Mouse (Mus musculus) ES-Bruce4 (cell line): Measurements from ENCODE around the gene Frmd5. TPM values are rescaled to one million over a fixed set of nuclear protein-coding genes. Genes with fewer than 3 reads are reported as not detected.

ENCODE experiments used
- H3K27ac ChIP-seq: 2 replicates; pipeline ENCODE4 v1.5.1; 2012; ENCODE audit warnings: low read length, inconsistent platforms; ENCODE audit not compliant: insufficient read depth
- H3K27me3 ChIP-seq: 2 replicates; pipeline ENCODE4 v1.6.1; 2012; ENCODE audit warnings: mild to moderate bottlenecking, low read length, inconsistent platforms; ENCODE audit not compliant: control insufficient read depth, poor library complexity, insufficient read depth, severe bottlenecking
- H3K36me3 ChIP-seq: 2 replicates; pipeline ENCODE4 v1.6.1; 2012; ENCODE audit warnings: inconsistent platforms, mild to moderate bottlenecking, low read length, moderate library complexity; ENCODE audit not compliant: control insufficient read depth, poor library complexity, insufficient read depth, severe bottlenecking
- H3K4me1 ChIP-seq: one replicate; pipeline ENCODE4 v1.8.1; 2011; ENCODE audit warnings: low read length; ENCODE audit not compliant: control insufficient read depth, insufficient read depth
- H3K4me3 ChIP-seq: 2 replicates; pipeline ENCODE4 v1.5.1; 2011; ENCODE audit warnings: low read depth, mild to moderate bottlenecking, low read length
- H3K9ac ChIP-seq: 2 replicates; pipeline ENCODE4 v1.6.1; 2012; ENCODE audit warnings: low read depth, mild to moderate bottlenecking, inconsistent platforms; ENCODE audit not compliant: poor library complexity, severe bottlenecking
- H3K9me3 ChIP-seq: replicated peaks from 2 replicates; pipeline ENCODE4 v1.6.1; 2012; ENCODE audit warnings: mild to moderate bottlenecking, low read length, inconsistent platforms; ENCODE audit not compliant: control insufficient read depth, poor library complexity, insufficient read depth, severe bottlenecking
- CTCF ChIP-seq: IDR thresholded peaks from one replicate; pipeline ENCODE4 v1.8.1; 2011; ENCODE audit warnings: low read depth, low read length
- EP300 ChIP-seq: IDR thresholded peaks from 2 replicates; pipeline ENCODE4 v1.6.1; 2011; ENCODE audit warnings: low read depth, low read length; ENCODE audit not compliant: insufficient read depth
- POLR2A ChIP-seq: IDR thresholded peaks from one replicate; pipeline ENCODE4 v1.8.1; 2011; ENCODE audit warnings: low read length; ENCODE audit not compliant: insufficient read depth
- polyA plus RNA-seq: library from polyadenylated mRNA; stranded (reverse); fragments of >200 nt; gene quantifications from 2 replicates; pipeline ENCODE4 v1.2.4, GENCODE M21; 2011; ENCODE audit warnings: low read depth; ENCODE audit not compliant: missing spikeins, insufficient read depth, insufficient read length

The Frmd5 gene
- polyA plus RNA-seq, 1 experiment, result 10.5 TPM

- no peak overlapping the region for H3K27ac ChIP-seq
- H3K4me1 ChIP-seq, result no peaks in the 10 kb centered on the region
- no peak for TF ChIP-seq POLR2A
- TF ChIP-seq EP300, result no peak
- TF ChIP-seq CTCF, result no peak
- H3K27me3 ChIP-seq, result no peaks in the 10 kb centered on the region
- no peak overlapping the region for H3K9ac ChIP-seq
- no peak overlapping the region for H3K4me3 ChIP-seq
- H3K36me3 ChIP-seq, result no peaks in the 10 kb centered on the region
- H3K9me3 ChIP-seq, result no peaks in the 10 kb centered on the region
Observed at GRCm38 (mm10) chr2:121676951-121677648, 129.8 kb downstream of the Frmd5 start.

GRCm38 (mm10) chr2:121675895-121676294 is 131.0 kb downstream of the Frmd5 start:
- Histone ChIP-seq H3K36me3 (no peaks in the 10 kb centered on the region), H3K9ac (no peak overlapping the region), H3K27me3 (no peaks in the 10 kb centered on the region), H3K4me1 (no peaks in the 10 kb centered on the region), H3K27ac (no peak overlapping the region), H3K4me3 (no peak overlapping the region), H3K9me3 (no peaks in the 10 kb centered on the region)
- TF ChIP-seq EP300 (no peak), CTCF (no peak), POLR2A (no peak)

- Histone ChIP-seq H3K9ac (no peak overlapping the region), H3K9me3 (no peaks in the 10 kb centered on the region), H3K4me3 (no peak overlapping the region), H3K36me3 (no peaks in the 10 kb centered on the region), H3K27ac (no peak overlapping the region), H3K27me3 (no peaks in the 10 kb centered on the region), H3K4me1 (no peaks in the 10 kb centered on the region)
- TF ChIP-seq POLR2A (no peak), CTCF (no peak)
Observed at GRCm38 (mm10) chr2:121675136-121675535, 131.8 kb downstream of the Frmd5 start.

- Histone ChIP-seq H3K36me3 (no peaks in the 10 kb centered on the region), H3K9me3 (no peaks in the 10 kb centered on the region), H3K9ac (no peak overlapping the region), H3K4me1 (no peaks in the 10 kb centered on the region), H3K4me3 (no peak overlapping the region), H3K27me3 (no peaks in the 10 kb centered on the region), H3K27ac (no peak overlapping the region)
- TF ChIP-seq POLR2A (no peak), EP300 (no peak), CTCF (no peak)
Observed at GRCm38 (mm10) chr2:121674211-121674610, 132.7 kb downstream of the Frmd5 start.

- Histone ChIP-seq H3K27me3 (no peaks in the 10 kb centered on the region), H3K4me3 (no peak overlapping the region)
- no peak for TF ChIP-seq CTCF
- TF ChIP-seq POLR2A, result no peak
Observed at GRCm38 (mm10) chr2:121669846-121670245, 137.0 kb downstream of the Frmd5 start.

GRCm38 (mm10) chr2:121668256-121668655 is 138.6 kb downstream of the Frmd5 start:
- no peaks in the 10 kb centered on the region for H3K27me3 ChIP-seq
- no peak overlapping the region for H3K9ac ChIP-seq
- no peaks in the 10 kb centered on the region for H3K9me3 ChIP-seq
- H3K4me1 ChIP-seq, result no peaks in the 10 kb centered on the region
- H3K4me3 ChIP-seq, result no peak overlapping the region
- H3K36me3 ChIP-seq, result no peaks in the 10 kb centered on the region
- H3K27ac ChIP-seq, result no peak overlapping the region
- TF ChIP-seq EP300 (no peak), POLR2A (no peak), CTCF (no peak)

More at GRCm38 (mm10) chr2:121669846-121670245, 137.0 kb downstream of the Frmd5 start:
- Histone ChIP-seq H3K36me3 (no peaks in the 10 kb centered on the region), H3K9ac (no peak overlapping the region), H3K27ac (no peak overlapping the region), H3K4me1 (no peaks in the 10 kb centered on the region), H3K9me3 (no peaks in the 10 kb centered on the region)
